Mouse (Mus musculus) olfactory bulb, adult 2 months (tissue): ENCODE results near the gene Hyal1.

Experiments
- CTCF ChIP-seq: fragments of 200-500 bp; IDR thresholded peaks from 2 replicates; pipeline ENCODE4 v1.5.1; 2012; ENCODE audit warnings: low read depth, mild to moderate bottlenecking, low read length, moderate library complexity; ENCODE audit not compliant: insufficient read depth
- POLR2A ChIP-seq: fragments of 200-500 bp; IDR thresholded peaks from 2 replicates; pipeline ENCODE4 v1.6.1; 2012; ENCODE audit warnings: mild to moderate bottlenecking, low read depth, low read length, moderate library complexity; ENCODE audit not compliant: insufficient read depth

- TF ChIP-seq CTCF (no peak), POLR2A (no peak)
Observed at GRCm38 (mm10) chr9:107556346-107556745, 20.4 kb upstream of the Hyal1 start.
